Mouse (Mus musculus): ENCODE data around the gene Gm49510.

Gm49510 gene

GRCm38 (mm10) chr15:78899409-78899739 lies at the start of gene Gm49510:
Gene Gm49510 (plus strand): TSS chr15:78899667.
- DNase-seq (ENCODE audit: low read depth, low spot score) = no peak

- no peak for DNase-seq (ENCODE audit: low read depth, low spot score)
Observed at GRCm38 (mm10) chr15:78850059-78850824, 49.2 kb upstream of the Gm49510 start.

GRCm38 (mm10) chr15:78850944-78851343 lies 48.5 kb upstream of the Gm49510 start:
- no peak for DNase-seq (ENCODE audit: low read depth, low spot score)

GRCm38 (mm10) chr15:78851505-78852153 lies 47.8 kb upstream of the Gm49510 start:
- peak; percentile 92 for DNase-seq (ENCODE audit: low read depth, low spot score)

GRCm38 (mm10) chr15:78855303-78855965 lies 44.0 kb upstream of the Gm49510 start, which contains the start of gene Lgals2:
Gene Lgals2 (minus strand): TSS chr15:78855529.
- no peak for DNase-seq (ENCODE audit: low read depth, low spot score)

GRCm38 (mm10) chr15:78857009-78857408 lies 42.5 kb upstream of the Gm49510 start:
- no peak for DNase-seq (ENCODE audit: low read depth, low spot score)

- no peak for DNase-seq (ENCODE audit: low read depth, low spot score)
Observed at GRCm38 (mm10) chr15:78859311-78859710, 40.2 kb upstream of the Gm49510 start.

- no peak for DNase-seq (ENCODE audit: low read depth, low spot score)
Observed at GRCm38 (mm10) chr15:78859714-78860113, 39.8 kb upstream of the Gm49510 start.

GRCm38 (mm10) chr15:78862280-78862679 lies 37.2 kb upstream of the Gm49510 start:
- no peak for DNase-seq (ENCODE audit: low read depth, low spot score)

- DNase-seq (ENCODE audit: low read depth, low spot score) = no peak
Observed at GRCm38 (mm10) chr15:78863154-78863553, 36.3 kb upstream of the Gm49510 start.

- DNase-seq (ENCODE audit: low read depth, low spot score) = no peak
Observed at GRCm38 (mm10) chr15:78863852-78864253, 35.6 kb upstream of the Gm49510 start.

GRCm38 (mm10) chr15:78868398-78868797 lies 31.1 kb upstream of the Gm49510 start:
- DNase-seq (ENCODE audit: low read depth, low spot score) = peak; percentile 56

GRCm38 (mm10) chr15:78868826-78869233 lies 30.6 kb upstream of the Gm49510 start:
- no peak for DNase-seq (ENCODE audit: low read depth, low spot score)

- peak; percentile 79 for DNase-seq (ENCODE audit: low read depth, low spot score)
Observed at GRCm38 (mm10) chr15:78869775-78870174, 29.7 kb upstream of the Gm49510 start.

GRCm38 (mm10) chr15:78872021-78872608 lies 27.4 kb upstream of the Gm49510 start:
- DNase-seq (ENCODE audit: low read depth, low spot score) = no peak

- no peak for DNase-seq (ENCODE audit: low read depth, low spot score)
Observed at GRCm38 (mm10) chr15:78873803-78874435, 25.5 kb upstream of the Gm49510 start.

- no peak for DNase-seq (ENCODE audit: low read depth, low spot score)
Observed at GRCm38 (mm10) chr15:78874989-78875388, 24.5 kb upstream of the Gm49510 start.

GRCm38 (mm10) chr15:78875537-78875936 lies 23.9 kb upstream of the Gm49510 start:
- DNase-seq (ENCODE audit: low read depth, low spot score) = no peak

GRCm38 (mm10) chr15:78876258-78876696 lies 23.2 kb upstream of the Gm49510 start:
- DNase-seq (ENCODE audit: low read depth, low spot score) = peak; percentile 87

- peak; percentile 98 for DNase-seq (ENCODE audit: low read depth, low spot score)
Observed at GRCm38 (mm10) chr15:78876991-78877809, 22.3 kb upstream of the Gm49510 start, which contains the start of gene Gga1. Gene Gga1 (plus strand): TSS chr15:78877190.

All from mesoderm, embryonic 11.5 days (tissue).